Mouse (Mus musculus) MEL (cell line): Measurements from ENCODE around the gene Neo1.

Experiments
- CHD2 ChIP-seq: IDR thresholded peaks from 2 replicates; pipeline ENCODE4 v1.6.1; 2011; ENCODE audit warnings: low read length, improper control_type of control experiment
- CTCF ChIP-seq, 3 experiments: IDR thresholded peaks in 2 of 3; conservative IDR thresholded peaks in 1 of 3; 2 replicates each; pipeline ENCODE4 v1.5.1; 2011 to 2012; ENCODE audit warnings: low read length in 3 of 3, low read depth in 2 of 3, mild to moderate bottlenecking in 2 of 3, improper control_type of control experiment in 1 of 3, inconsistent platforms in 1 of 3, mixed read lengths in 1 of 3, moderate library complexity in 1 of 3; ENCODE audit not compliant: control insufficient read depth in 1 of 3, insufficient read depth in 1 of 3, poor library complexity in 1 of 3, severe bottlenecking in 1 of 3
- E2F4 ChIP-seq: IDR thresholded peaks from 2 replicates; pipeline ENCODE4 v1.6.1; 2011; ENCODE audit warnings: low read depth, low read length, improper control_type of control experiment, borderline replicate concordance
- EP300 ChIP-seq, 2 experiments: IDR thresholded peaks; 2 replicates each; pipeline ENCODE4 v1.6.1; 2011; ENCODE audit warnings: improper control_type of control experiment in 2 of 2, low read length in 2 of 2, low read depth in 1 of 2, mild to moderate bottlenecking in 1 of 2
- GATA1 ChIP-seq: IDR thresholded peaks from 2 replicates; pipeline ENCODE4 v1.6.1; 2011; ENCODE audit warnings: low read depth, low read length, improper control_type of control experiment
- MEF2A ChIP-seq: IDR thresholded peaks from 2 replicates; pipeline ENCODE4 v1.6.1; 2014; ENCODE audit warnings: low read depth, mild to moderate bottlenecking, inconsistent platforms, low read length, improper control_type of control experiment; ENCODE audit not compliant: poor library complexity, insufficient replicate concordance, severe bottlenecking; ENCODE audit errors: extremely low read depth
- NELFE ChIP-seq: IDR thresholded peaks from 2 replicates; pipeline ENCODE4 v1.6.1; 2011; ENCODE audit warnings: low read depth, low read length, improper control_type of control experiment
- POLR2A ChIP-seq, 2 experiments: IDR thresholded peaks; 2 replicates each; pipeline ENCODE4 v1.6.1; 2011 to 2012; ENCODE audit warnings: low read length in 2 of 2, mild to moderate bottlenecking in 2 of 2, control low read depth in 1 of 2, improper control_type of control experiment in 1 of 2, low read depth in 1 of 2, moderate library complexity in 1 of 2; ENCODE audit not compliant: control insufficient read depth in 1 of 2, insufficient read depth in 1 of 2, poor library complexity in 1 of 2
- POLR2AphosphoS2 ChIP-seq: IDR thresholded peaks from 2 replicates; pipeline ENCODE4 v1.6.1; 2011; ENCODE audit warnings: low read length, improper control_type of control experiment
- TAL1 ChIP-seq: IDR thresholded peaks from 2 replicates; pipeline ENCODE4 v1.6.1; 2012; ENCODE audit warnings: mild to moderate bottlenecking, inconsistent platforms, low read length, moderate library complexity, mixed read lengths

GRCm38 (mm10) chr9:58849576-58850315, 186.5 kb downstream of the Neo1 start:
- TF ChIP-seq CTCF (IDR thresholded peaks at IDR 0.05 in 2 of 3, conservative IDR thresholded peaks at IDR 0.05 in 1 of 3; ENCODE audit: control insufficient read depth in 1 of 3, insufficient read depth in 1 of 3, low read depth in 2 of 3, low read length in 3 of 3, poor library complexity in 1 of 3, severe bottlenecking in 1 of 3) (no peak), POLR2A (IDR thresholded peaks at IDR 0.05; ENCODE audit: control insufficient read depth in 1 of 2, insufficient read depth in 1 of 2, low read depth in 1 of 2, low read length in 2 of 2, poor library complexity in 1 of 2) (no peak), GATA1 (no peak), NELFE (no peak), TAL1 (no peak), POLR2AphosphoS2 (no peak), E2F4 (no peak), CHD2 (no peak), EP300 (IDR thresholded peaks at IDR 0.05; ENCODE audit: low read depth in 1 of 2, low read length in 2 of 2) (no peak), MEF2A (no peak)
